Mouse (Mus musculus) lung, postnatal 0 days (tissue): Measurements from ENCODE around the gene Acaca.

ENCODE experiments used
- CTCF ChIP-seq: IDR thresholded peaks from 2 replicates; pipeline ENCODE4 v1.5.1; 2016; ENCODE audit warnings: antibody characterized with exemption, mild to moderate bottlenecking
- EP300 ChIP-seq: IDR thresholded peaks from 2 replicates; pipeline ENCODE4 v1.6.1; 2016; ENCODE audit warnings: antibody characterized with exemption, mild to moderate bottlenecking, control low read depth

DNA sequence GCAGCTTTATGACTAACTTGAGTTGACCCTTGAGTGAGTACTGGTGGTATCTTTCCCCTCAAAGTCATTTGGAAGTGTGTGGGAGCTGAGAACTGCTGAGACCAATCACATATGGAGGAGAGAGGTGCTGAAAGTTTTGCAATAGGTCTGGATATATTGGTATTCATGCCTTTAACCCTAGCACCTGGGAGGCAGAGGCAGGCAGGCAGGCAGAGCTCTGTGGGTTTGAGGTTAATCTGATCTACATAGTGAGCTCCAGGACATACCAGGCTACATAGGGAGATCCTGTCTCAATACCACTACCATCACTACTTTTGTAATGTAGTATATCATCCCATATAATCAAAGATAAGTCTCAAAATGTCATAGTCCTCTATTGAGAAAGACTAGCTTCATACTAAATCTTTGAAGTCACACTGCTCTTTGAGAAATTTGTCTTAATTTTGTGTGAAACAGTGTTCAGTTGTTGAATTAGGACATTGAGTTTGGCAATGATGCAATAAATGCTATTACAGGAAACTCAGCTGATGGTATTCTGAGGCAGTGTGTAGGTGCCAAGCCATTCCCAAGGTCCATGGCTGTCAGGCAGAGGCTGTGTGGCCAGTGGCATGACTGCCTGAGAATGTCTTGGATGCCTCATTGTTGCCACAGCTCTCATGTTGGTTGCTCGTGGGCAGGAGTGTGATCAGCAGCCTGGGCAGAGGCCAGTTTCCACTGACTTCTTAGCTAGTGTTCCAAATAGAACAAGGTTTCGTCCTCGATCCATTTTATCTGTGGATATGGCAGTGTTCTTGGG is 68.3 kb downstream of the Acaca start:
- TF ChIP-seq CTCF = no peak
- TF ChIP-seq EP300 = no peak
